Mouse (Mus musculus): ENCODE data around the gene Acad9.

Gene Acad9

DNA sequence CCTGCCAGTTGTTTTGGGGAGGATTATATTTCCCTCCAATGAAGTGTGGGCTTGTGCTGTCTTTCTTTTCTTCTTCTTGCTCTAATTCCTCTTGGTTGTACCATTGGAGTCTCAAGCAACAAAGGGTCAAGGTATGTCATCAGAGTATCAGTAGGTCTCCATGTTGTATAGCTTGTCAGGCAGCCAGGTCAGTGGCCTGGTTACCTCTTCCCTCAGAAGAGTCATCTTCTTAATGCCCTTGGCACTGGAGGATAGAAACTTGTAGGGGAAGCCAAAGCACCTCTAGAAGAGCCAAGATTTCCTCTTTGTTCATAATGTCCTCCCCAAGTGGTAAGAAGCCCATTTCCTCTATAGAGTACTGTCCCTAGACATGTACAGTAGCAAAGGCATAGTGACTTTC, 73.2 kb downstream of the Acad9 start:
- no peak for DNase-seq (ENCODE audit: low read depth, low spot score)
- no peaks in the 10 kb centered on the region for H3K27me3 ChIP-seq (ENCODE audit: control insufficient read depth, insufficient read depth, low read length, poor library complexity, severe bottlenecking)
- no peaks in the 10 kb centered on the region for H3K36me3 ChIP-seq (ENCODE audit: control insufficient read depth, insufficient read depth, low read length, poor library complexity, severe bottlenecking)

Measured in splenic B cell, adult 2 months (primary cell).